Mouse (Mus musculus): ENCODE results near the gene Lrrc27. TPM values are rescaled to one million over a fixed set of nuclear protein-coding genes. Genes with fewer than 3 reads are reported as not detected.
A peak's percentile ranks its signal among the peaks of the same experiment; 100 is the strongest.

The Lrrc27 gene
- polyA plus RNA-seq, 1 experiment: not detected

DNA sequence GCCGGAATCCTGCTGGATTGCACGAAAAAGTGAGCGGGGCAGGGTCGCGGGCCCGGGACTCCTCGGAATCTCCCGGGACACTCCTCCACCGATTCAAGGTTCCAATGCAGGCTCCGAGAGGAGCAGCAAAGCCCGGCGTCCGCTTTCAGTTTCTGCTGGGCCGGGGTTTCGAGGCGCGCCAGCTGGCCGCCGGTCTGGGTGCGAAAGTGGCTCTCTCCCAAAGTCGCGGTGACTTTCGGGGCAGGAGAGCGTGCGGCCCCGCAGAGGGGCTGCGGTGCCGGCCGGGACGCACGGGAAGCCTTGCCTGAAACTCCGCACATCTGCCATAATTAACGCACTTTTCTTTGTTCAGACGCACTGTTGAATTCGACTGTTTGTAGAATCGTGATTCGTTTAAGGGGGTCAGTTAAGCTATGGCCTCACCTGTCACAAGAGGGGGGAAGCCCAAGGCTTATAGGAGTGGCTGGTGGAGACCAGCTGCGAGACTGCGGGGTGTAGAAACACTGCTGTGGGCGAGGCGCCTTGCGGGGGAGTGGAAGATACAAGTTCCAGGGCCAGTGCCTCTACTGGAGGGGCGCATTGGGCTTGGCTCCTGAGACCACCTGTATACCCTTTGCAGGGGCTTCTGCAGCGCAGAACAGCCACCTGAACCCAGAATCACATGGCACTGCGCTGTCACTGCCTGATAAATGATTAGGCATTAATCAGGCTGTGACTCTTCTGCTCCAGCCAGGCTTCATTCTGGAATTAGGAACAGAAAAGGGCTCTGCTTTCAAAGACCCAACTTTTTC, 36.0 kb downstream of the Lrrc27 start:
- H3K4me1 ChIP-seq (ENCODE audit: control insufficient read depth, insufficient read depth, low read length): no peaks in the 10 kb centered on the region

DNA sequence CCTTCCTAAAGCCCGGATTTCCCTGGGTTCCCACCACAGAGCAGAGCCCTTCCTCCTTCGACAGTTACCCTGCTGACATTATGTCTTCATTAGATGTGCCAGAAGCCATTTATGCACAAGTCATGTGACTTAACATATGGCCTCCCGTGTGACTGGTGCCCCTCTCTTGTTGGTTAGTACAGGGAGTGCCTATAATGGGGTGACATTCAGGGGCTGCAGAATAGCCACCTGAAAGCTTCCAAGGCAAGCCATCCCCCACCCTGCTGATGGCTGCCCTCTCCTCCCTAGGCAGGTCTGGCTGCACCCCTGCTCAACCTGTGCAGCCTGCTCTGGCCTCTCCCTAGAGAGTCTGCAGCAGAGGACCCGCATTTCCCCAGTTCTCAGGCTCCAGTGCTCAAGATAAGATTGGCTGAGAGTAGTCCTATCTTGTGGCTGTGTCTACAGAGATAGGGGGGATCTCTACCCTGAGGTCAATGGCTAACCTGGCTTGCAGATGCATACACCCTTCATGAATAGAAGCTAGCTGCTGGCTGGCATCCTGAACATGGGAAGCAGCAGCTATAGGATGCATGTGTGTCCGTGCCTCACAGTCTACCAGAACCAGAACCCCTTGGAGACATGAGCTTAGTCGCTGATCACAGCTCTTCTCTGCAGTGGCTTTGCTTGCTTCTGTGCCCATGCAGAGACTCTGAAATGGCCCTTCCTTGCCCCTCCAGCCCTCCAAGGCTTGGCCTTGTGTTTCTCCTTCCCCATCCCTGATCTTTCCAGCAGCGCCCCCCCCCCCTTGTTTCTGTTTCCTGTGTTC, 36.8 kb downstream of the Lrrc27 start:
- Histone ChIP-seq H3K27ac (ENCODE audit: control insufficient read depth, insufficient read depth, low read depth, low read length, poor library complexity) (no peak overlapping the region), H3K4me3 (replicated peaks; ENCODE audit: control insufficient read depth, low read depth, low read length) (no peak overlapping the region), H3K4me1 (ENCODE audit: control insufficient read depth, insufficient read depth, low read length) (no peaks in the 10 kb centered on the region)
- TF ChIP-seq CTCF (IDR thresholded peaks at IDR 0.05; ENCODE audit: control insufficient read depth, insufficient read depth, low read length) (no peak), POLR2A (IDR thresholded peaks at IDR 0.05; ENCODE audit: borderline replicate concordance, control insufficient read depth, low read depth, low read length) (no peak)
- 46% methylated on average over 7 of the region's 7 CpGs for WGBS

More for the DNA sequence above, 36.0 kb downstream of the Lrrc27 start:
- peak overlapping the region; percentile 82 for H3K4me3 ChIP-seq (replicated peaks; ENCODE audit: control insufficient read depth, low read depth, low read length)
- TF ChIP-seq CTCF (IDR thresholded peaks at IDR 0.05; ENCODE audit: control insufficient read depth, insufficient read depth, low read length) (no peak), POLR2A (IDR thresholded peaks at IDR 0.05; ENCODE audit: borderline replicate concordance, control insufficient read depth, low read depth, low read length) (no peak)
- 3% methylated on average over 45 of the region's 45 CpGs for WGBS
- peak overlapping the region; percentile 87 for H3K27ac ChIP-seq (ENCODE audit: control insufficient read depth, insufficient read depth, low read depth, low read length, poor library complexity)

DNA sequence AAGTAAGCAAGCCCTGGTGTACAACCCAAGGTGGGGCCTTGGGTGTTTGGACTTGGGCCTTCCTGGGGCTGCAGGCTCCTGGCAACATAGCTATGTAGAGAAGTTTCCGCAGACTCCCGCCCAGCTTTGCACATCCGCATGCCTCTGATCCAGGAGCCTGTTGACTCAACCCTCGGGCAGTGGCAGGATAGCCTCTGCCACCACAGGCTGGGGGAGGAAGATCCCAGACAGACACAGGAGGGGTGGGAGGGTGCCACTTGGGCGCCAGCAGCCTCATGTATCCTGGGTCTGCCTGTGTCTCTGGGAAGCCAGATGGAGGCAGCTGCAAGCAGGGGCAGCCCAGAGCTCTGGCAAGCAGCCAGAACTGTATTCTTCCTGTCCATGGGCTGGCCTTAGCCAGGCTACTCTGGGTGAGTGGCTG, 39.1 kb downstream of the Lrrc27 start:
- 74% methylated on average over 5 of the region's 5 CpGs for WGBS
- Histone ChIP-seq H3K27ac (ENCODE audit: control insufficient read depth, insufficient read depth, low read depth, low read length, poor library complexity) (no peak overlapping the region), H3K4me1 (ENCODE audit: control insufficient read depth, insufficient read depth, low read length) (no peaks in the 10 kb centered on the region), H3K4me3 (replicated peaks; ENCODE audit: control insufficient read depth, low read depth, low read length) (no peak overlapping the region)
- TF ChIP-seq POLR2A (IDR thresholded peaks at IDR 0.05; ENCODE audit: borderline replicate concordance, control insufficient read depth, low read depth, low read length): no peak
- TF ChIP-seq CTCF (IDR thresholded peaks at IDR 0.05; ENCODE audit: control insufficient read depth, insufficient read depth, low read length): no peak

DNA sequence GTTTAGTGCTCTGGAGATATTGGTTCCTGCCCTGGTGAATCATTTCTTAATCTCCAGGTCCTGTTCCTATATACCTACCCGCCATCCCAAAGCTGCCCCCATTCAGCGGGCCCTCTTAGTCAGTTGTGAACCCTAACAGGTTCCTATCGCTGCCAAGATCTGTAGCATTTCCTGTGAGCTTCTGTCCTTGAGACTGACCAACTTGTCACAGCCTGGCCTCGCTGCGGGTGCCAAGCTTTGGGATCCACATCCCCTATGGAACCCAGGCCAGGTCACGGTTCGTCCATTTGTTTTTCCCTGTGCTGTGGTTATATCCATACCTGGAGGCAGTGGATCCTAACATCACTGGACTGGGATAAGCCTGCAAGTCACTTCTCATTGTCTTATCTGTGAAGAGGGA, 39.8 kb downstream of the Lrrc27 start:
- Histone ChIP-seq H3K4me1 (ENCODE audit: control insufficient read depth, insufficient read depth, low read length) (no peaks in the 10 kb centered on the region), H3K27ac (ENCODE audit: control insufficient read depth, insufficient read depth, low read depth, low read length, poor library complexity) (no peak overlapping the region), H3K4me3 (replicated peaks; ENCODE audit: control insufficient read depth, low read depth, low read length) (no peak overlapping the region)
- TF ChIP-seq POLR2A (IDR thresholded peaks at IDR 0.05; ENCODE audit: borderline replicate concordance, control insufficient read depth, low read depth, low read length) (no peak), CTCF (IDR thresholded peaks at IDR 0.05; ENCODE audit: control insufficient read depth, insufficient read depth, low read length) (no peak)
- 71% methylated on average over 7 of the region's 7 CpGs for WGBS

DNA sequence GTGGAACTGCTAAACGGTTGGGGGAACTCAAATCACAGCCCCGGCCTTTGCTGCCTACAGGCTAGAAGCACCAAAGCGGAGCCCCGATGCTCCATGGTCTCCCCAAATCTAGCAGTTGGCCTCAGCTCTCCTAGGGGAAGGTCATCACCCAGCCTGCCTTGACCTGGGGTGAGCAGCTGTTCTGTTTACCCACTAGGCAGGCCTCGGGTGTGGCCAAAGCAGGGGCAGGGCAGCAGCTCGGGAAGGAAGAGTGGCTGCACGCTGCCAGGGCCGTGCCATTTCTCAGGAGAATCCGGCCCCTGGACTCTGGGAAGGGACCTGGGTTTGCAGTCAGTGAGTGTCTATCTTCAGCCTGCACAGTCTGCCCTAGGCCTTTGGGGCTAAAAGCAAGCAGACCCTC, 40.2 kb downstream of the Lrrc27 start:
- TF ChIP-seq CTCF (IDR thresholded peaks at IDR 0.05; ENCODE audit: control insufficient read depth, insufficient read depth, low read length): no peak
- no peak for TF ChIP-seq POLR2A (IDR thresholded peaks at IDR 0.05; ENCODE audit: borderline replicate concordance, control insufficient read depth, low read depth, low read length)
- 73% methylated on average over 9 of the region's 9 CpGs for WGBS

DNA sequence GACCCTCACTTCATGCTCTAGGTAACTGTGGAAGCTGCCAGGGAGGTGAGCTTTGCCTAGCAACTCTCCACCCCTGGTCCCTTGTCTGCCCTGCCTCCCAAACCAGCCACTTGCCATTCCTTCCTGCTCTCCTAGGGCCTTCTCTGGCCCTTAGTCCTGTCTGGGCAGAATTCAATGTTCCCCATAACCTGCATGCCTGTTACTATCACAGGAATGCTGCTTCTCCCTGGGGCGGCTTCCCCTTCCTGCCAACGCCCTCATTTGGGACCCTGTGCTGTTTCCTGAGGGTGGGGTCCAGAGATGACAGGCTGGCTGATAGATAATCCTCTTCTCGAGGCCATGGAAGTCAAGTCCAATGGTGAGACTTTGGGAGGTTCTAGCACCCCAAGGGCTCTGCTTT, 40.7 kb downstream of the Lrrc27 start:
- WGBS: 37% methylated on average over 3 of the region's 3 CpGs
- no peak for TF ChIP-seq CTCF (IDR thresholded peaks at IDR 0.05; ENCODE audit: control insufficient read depth, insufficient read depth, low read length)
- no peak for TF ChIP-seq POLR2A (IDR thresholded peaks at IDR 0.05; ENCODE audit: borderline replicate concordance, control insufficient read depth, low read depth, low read length)
- no peaks in the 10 kb centered on the region for H3K4me1 ChIP-seq (ENCODE audit: control insufficient read depth, insufficient read depth, low read length)
- H3K27ac ChIP-seq (ENCODE audit: control insufficient read depth, insufficient read depth, low read depth, low read length, poor library complexity): no peak overlapping the region
- no peak overlapping the region for H3K4me3 ChIP-seq (replicated peaks; ENCODE audit: control insufficient read depth, low read depth, low read length)

More for the DNA sequence above, 40.2 kb downstream of the Lrrc27 start:
- Histone ChIP-seq H3K27ac (ENCODE audit: control insufficient read depth, insufficient read depth, low read depth, low read length, poor library complexity) (no peak overlapping the region), H3K4me1 (ENCODE audit: control insufficient read depth, insufficient read depth, low read length) (no peaks in the 10 kb centered on the region), H3K4me3 (replicated peaks; ENCODE audit: control insufficient read depth, low read depth, low read length) (no peak overlapping the region)

DNA sequence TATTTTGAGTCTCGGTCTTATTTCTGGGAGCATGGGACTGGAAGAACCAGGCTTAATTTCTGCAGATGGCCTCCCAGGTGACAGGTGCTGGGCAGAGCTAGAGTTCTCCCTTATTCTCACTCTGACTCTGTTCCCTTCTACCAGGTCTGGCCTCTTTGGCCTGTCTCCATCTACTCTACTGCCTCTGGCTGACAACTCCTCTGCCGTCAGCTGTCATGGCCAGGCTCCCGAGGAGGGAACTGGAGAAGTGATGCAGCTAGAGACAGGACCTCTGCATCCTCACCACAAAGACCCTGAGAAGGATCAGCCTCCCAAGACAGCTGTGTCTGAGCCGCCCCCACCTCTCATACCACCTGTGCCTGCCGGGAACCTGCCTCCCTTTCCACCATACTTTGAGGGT, 41.8 kb downstream of the Lrrc27 start:
- H3K27ac ChIP-seq (ENCODE audit: control insufficient read depth, insufficient read depth, low read depth, low read length, poor library complexity): no peak overlapping the region
- H3K4me3 ChIP-seq (replicated peaks; ENCODE audit: control insufficient read depth, low read depth, low read length): no peak overlapping the region
- no peak for TF ChIP-seq CTCF (IDR thresholded peaks at IDR 0.05; ENCODE audit: control insufficient read depth, insufficient read depth, low read length)
- TF ChIP-seq POLR2A (IDR thresholded peaks at IDR 0.05; ENCODE audit: borderline replicate concordance, control insufficient read depth, low read depth, low read length): no peak
- no peaks in the 10 kb centered on the region for H3K4me1 ChIP-seq (ENCODE audit: control insufficient read depth, insufficient read depth, low read length)
- WGBS: 84% methylated on average over 5 of the region's 5 CpGs

Data from bone marrow, adult 2 months (tissue).